Mouse (Mus musculus): ENCODE measurements around the gene Gm20931.
"Not testable (repeated sequence)": the region's sequence is repeated elsewhere in the genome, so short reads cannot be mapped to it uniquely, and the experiment has no call there.

Gm20931 gene

DNA sequence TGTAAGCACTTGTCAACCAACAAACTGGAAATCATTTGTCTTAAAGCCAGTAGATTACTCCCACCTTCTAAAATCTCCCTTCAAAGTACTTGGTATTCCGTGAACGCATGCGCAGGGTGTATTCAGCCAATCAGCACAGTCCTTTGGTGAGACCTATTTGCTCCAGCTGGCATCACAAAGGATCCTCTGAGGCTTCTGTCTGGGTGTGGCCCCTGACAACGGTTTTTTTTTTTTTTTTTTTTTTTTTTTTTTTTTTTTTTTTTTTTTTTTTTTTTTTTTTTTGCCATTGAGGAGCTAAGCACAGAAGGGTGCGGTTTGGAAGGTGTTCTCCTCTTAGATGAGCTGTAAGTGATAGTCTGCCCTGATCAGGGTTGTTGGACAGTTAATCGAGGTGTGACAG, at the start of gene Gm20931:
Gene Gm20931 (plus strand): TSS at position 301 of the 400 bp plus-strand sequence.
- TF ChIP-seq GATA4 (IDR thresholded peaks at IDR 0.05; ENCODE audit: insufficient replicate concordance, low read length) = not testable (repeated sequence)
